Mouse (Mus musculus): ENCODE measurements around the gene Tex46. TPM values are rescaled to one million over a fixed set of nuclear protein-coding genes. Genes with fewer than 3 reads are reported as not detected.

Gene Tex46
- polyA plus RNA-seq, 1 experiment: not detected

DNA sequence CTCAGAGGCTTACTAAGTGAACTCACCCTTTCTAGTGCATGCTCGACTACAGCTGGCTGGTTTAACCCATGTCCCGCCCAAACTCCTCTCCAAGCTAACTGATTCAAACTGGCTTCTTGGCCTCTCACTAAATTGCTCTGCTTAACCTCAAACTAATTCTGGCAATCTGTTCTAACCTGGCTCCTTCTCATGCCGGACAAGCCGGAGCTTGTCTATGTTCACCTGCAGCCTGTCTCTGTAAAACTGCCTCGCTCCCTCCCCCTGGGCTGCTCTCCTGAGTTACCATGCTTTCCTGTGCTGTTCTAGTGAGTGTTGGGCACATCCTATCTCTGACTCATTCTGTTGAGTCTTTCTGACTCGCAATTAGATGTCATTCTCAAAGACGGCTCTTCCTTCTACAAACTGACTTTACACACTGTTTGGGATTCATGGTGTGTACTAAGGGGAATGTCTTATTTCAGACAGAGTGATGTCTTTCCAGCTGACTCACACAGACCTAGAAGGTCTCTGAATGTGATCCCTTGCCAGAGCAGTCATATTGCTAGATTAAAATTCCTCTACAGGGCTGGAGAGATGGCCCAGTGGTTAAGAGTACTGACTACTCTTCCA, 11.9 kb upstream of the Tex46 start:
- peaks cover 60% of the 10 kb centered on the region for H3K4me1 ChIP-seq

DNA sequence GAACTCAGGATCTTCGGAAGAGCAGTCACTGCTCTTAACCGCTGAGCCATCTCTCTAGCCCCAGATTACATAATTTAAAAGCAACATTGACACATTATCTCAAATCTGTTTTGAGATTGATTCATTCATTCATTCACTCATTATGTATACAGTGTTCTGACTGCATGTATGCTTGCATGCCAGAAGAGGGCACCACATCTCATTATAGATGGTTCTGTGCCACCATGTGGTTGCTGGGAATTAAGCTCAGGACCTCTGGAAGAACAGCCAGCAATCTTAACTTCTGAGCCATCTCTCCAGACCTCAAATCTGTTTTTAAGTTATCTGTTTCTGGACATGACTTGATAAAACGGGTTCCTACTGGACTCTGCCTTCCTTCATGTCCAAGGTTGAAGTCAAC, 10.4 kb upstream of the Tex46 start:
- Histone ChIP-seq H3K9me3 (no peaks in the 10 kb centered on the region), H3K27me3 (replicated peaks) (no peaks in the 10 kb centered on the region), H3K4me1 (peaks cover 45% of the 10 kb centered on the region), H3K36me3 (replicated peaks; ENCODE audit: low read length) (peaks cover 13% of the 10 kb centered on the region), H3K4me3 (replicated peaks) (no peak overlapping the region)
- TF ChIP-seq FLI1 (IDR thresholded peaks at IDR 0.05; ENCODE audit: low read length) (no peak), GATA1 (IDR thresholded peaks at IDR 0.05; ENCODE audit: borderline replicate concordance, low read length) (no peak)

More for the DNA sequence above, 11.9 kb upstream of the Tex46 start:
- Histone ChIP-seq H3K27me3 (replicated peaks) (no peaks in the 10 kb centered on the region), H3K9me3 (no peaks in the 10 kb centered on the region), H3K4me3 (replicated peaks) (peak overlapping the region; percentile 65), H3K36me3 (replicated peaks; ENCODE audit: low read length) (peaks cover 13% of the 10 kb centered on the region)
- TF ChIP-seq GATA1 (IDR thresholded peaks at IDR 0.05; ENCODE audit: borderline replicate concordance, low read length) (no peak), FLI1 (IDR thresholded peaks at IDR 0.05; ENCODE audit: low read length) (no peak)

DNA sequence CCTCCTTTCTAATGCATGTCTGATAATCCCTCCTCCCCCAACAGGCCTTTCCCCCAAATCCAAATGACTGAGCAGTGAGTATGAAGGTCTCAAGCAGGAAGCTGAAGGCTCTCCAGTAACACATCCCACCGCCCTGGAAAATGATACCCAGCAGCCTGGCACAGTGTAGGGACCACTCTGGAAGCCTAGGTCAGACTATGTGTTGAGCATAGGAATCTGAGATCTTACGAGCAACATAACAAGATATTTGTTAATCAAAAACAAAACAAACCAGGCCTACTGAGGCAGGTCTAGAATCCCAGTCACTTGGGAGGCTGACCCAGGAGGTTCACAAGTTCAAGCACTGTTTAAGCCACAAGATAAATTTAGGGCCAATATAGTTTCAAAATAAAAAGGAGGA, 9.7 kb upstream of the Tex46 start:
- Histone ChIP-seq H3K4me3 (replicated peaks) (peak overlapping the region; percentile 97), H3K9me3 (no peaks in the 10 kb centered on the region), H3K27me3 (replicated peaks) (no peaks in the 10 kb centered on the region), H3K4me1 (peaks cover 38% of the 10 kb centered on the region), H3K36me3 (replicated peaks; ENCODE audit: low read length) (peaks cover 13% of the 10 kb centered on the region)
- TF ChIP-seq GATA1 (IDR thresholded peaks at IDR 0.05; ENCODE audit: borderline replicate concordance, low read length): no peak
- no peak for TF ChIP-seq FLI1 (IDR thresholded peaks at IDR 0.05; ENCODE audit: low read length)

DNA sequence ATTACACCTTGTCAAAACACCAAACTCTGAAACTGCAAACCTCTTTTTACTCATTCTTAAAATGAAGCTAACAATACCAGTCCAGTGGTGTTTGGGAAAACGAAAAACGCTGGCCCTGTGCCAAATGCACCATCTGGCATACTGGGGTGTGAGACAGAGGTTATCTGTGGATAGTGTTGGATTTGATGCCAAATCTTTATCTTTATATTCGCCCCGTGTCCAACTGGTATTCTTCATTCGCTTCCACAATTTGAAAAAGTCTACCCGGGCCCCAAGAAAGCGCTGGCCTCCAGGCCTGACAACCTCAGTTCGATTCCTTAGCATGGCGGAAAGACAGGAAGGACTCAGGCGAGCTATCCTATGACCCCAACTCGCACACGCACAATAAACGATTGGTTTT, 8.8 kb upstream of the Tex46 start:
- H3K9me3 ChIP-seq: peaks cover under 1% of the 10 kb centered on the region; the same call in 1 of the 2 replicates
- H3K4me3 ChIP-seq (replicated peaks): peak overlapping the region; percentile 97
- no peaks in the 10 kb centered on the region for H3K27me3 ChIP-seq (replicated peaks)
- no peak for TF ChIP-seq GATA1 (IDR thresholded peaks at IDR 0.05; ENCODE audit: borderline replicate concordance, low read length)
- TF ChIP-seq FLI1 (IDR thresholded peaks at IDR 0.05; ENCODE audit: low read length): no peak
- H3K4me1 ChIP-seq: peaks cover 35% of the 10 kb centered on the region
- H3K36me3 ChIP-seq (replicated peaks; ENCODE audit: low read length): peaks cover 11% of the 10 kb centered on the region

DNA sequence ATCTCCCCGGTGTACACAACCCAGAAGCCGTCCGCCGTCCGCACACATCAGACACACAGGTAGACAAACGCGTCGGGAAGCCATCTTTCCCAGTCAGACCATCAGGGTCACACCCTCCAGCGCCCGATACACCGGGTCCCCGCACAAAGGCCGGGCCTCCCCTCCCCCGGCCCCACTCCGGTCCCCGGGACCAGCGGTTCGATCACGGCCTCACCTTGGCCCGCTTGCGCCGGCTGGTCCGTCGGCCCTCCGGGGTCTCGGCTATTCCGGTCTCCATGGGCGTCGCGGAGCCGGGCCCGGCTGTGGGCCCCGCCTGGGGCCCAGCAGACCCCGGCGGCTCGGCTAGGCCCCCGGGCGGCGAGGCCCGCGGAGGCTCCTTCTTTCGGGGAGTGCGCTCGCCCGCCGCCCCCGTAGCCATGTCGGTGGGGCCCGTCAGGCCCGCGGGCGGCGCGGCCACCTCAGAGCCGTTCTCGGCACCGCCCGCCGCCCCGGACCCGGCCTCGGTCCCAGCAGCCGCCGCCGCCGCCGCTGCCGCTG, 8.2 kb upstream of the Tex46 start:
- H3K36me3 ChIP-seq (replicated peaks; ENCODE audit: low read length): peaks cover 11% of the 10 kb centered on the region
- peak overlapping the region; percentile 97 for H3K4me3 ChIP-seq (replicated peaks)
- peaks cover 5% of the 10 kb centered on the region; the same call in 1 of the 2 replicates for H3K9me3 ChIP-seq
- H3K27me3 ChIP-seq (replicated peaks): no peaks in the 10 kb centered on the region
- TF ChIP-seq GATA1 (IDR thresholded peaks at IDR 0.05; ENCODE audit: borderline replicate concordance, low read length) (no peak), FLI1 (IDR thresholded peaks at IDR 0.05; ENCODE audit: low read length) (no peak)
- peaks cover 36% of the 10 kb centered on the region for H3K4me1 ChIP-seq

DNA sequence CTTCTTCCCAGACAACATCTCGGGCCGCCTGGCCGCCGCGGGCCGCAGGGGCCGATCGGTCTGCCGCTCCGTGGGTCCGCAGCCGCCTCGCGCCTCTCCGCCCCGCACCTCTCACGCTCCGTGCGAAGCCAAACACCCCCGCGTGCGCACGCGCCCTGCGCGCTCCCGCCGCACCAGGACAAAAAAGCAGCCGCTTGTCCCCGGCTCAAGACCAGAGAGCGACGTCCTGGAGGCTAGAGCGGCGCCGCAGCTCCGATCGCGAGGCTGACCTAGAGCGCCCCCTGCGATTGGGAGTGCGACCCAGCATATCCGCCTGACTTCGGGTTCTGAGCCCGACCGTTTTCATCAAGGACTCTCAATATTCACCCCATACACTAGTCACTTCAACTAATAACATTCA, 7.7 kb upstream of the Tex46 start, which contains the start of gene Kdm1a:
Gene Kdm1a, minus strand, starts transcription at position 156 of the 400 bp plus-strand sequence.
- Histone ChIP-seq H3K9me3 (peaks cover 5% of the 10 kb centered on the region; the same call in 1 of the 2 replicates), H3K27me3 (replicated peaks) (no peaks in the 10 kb centered on the region), H3K4me3 (replicated peaks) (peak within 1 kb of the TSS; percentile 97), H3K36me3 (replicated peaks; ENCODE audit: low read length) (peaks cover 11% of the 10 kb centered on the region), H3K4me1 (peaks cover 35% of the 10 kb centered on the region)
- TF ChIP-seq GATA1 (IDR thresholded peaks at IDR 0.05; ENCODE audit: borderline replicate concordance, low read length) (no peak), FLI1 (IDR thresholded peaks at IDR 0.05; ENCODE audit: low read length) (no peak)

DNA sequence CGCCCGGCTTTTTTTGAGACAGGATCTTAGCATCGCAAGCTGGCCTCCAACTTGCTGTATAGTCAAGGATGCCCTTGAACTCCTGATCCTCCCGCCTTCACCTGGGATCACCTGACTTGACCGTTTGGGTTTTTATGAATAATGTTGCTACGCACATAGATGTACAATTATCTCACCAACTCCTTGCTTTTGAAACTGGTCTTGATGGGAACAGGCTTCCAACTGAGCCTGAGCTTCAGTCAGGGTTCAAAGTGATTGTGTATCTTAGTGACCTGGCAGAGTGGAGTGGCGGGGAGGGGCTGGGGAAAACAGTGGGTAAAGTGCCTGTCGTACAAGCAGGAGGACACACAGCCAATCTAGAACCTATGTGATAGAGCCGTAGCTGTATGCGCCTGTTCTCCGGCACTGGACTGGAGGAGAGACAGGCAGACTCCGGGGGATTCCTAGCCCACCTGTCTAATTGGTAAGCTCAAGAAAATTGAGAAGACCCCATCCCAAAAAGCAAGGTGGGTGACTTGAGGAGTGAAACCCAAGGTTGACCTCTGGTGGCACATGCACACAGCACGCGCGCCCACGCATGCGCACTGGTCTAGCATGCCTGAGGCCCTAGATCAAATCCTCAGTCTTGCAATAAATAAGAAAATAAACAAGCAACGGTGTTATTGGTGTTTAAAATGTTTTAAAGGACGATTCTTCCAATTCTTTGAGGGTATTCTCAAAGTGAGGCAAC, 4.3 kb upstream of the Tex46 start:
- no peak for TF ChIP-seq FLI1 (IDR thresholded peaks at IDR 0.05; ENCODE audit: low read length)
- no peak for TF ChIP-seq GATA1 (IDR thresholded peaks at IDR 0.05; ENCODE audit: borderline replicate concordance, low read length)
- H3K36me3 ChIP-seq (replicated peaks; ENCODE audit: low read length): no peaks in the 10 kb centered on the region
- H3K27me3 ChIP-seq (replicated peaks): no peaks in the 10 kb centered on the region
- H3K4me1 ChIP-seq: peaks cover 20% of the 10 kb centered on the region
- peaks cover 5% of the 10 kb centered on the region; the same call in 1 of the 2 replicates for H3K9me3 ChIP-seq
- no peak overlapping the region for H3K4me3 ChIP-seq (replicated peaks)

DNA sequence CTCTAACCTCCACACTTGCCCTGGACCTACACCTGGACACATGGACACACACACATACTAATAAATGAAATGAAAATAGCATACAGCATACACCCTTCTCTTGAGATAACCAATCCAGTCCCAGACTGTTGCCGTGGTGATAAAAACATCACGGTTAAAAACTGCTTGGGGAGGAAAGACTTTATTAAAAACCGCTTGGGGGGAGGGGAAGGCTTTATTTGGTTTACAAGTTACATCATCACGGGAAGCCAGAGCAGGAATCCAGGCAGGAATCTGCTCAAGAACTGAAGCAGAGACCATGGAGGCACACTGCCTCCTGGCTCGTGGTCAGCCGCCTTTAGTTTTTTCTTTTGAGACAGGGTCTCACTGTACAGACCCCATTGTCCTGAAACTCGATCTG, 3.4 kb downstream of the Tex46 start:
- TF ChIP-seq FLI1 (IDR thresholded peaks at IDR 0.05; ENCODE audit: low read length) (no peak), GATA1 (IDR thresholded peaks at IDR 0.05; ENCODE audit: borderline replicate concordance, low read length) (no peak)
- H3K4me3 ChIP-seq (replicated peaks): no peak overlapping the region
- H3K9me3 ChIP-seq: peaks cover 7% of the 10 kb centered on the region; the same call in 1 of the 2 replicates
- H3K36me3 ChIP-seq (replicated peaks; ENCODE audit: low read length): no peaks in the 10 kb centered on the region
- H3K27me3 ChIP-seq (replicated peaks): peaks cover 20% of the 10 kb centered on the region
- peaks cover 13% of the 10 kb centered on the region for H3K4me1 ChIP-seq

DNA sequence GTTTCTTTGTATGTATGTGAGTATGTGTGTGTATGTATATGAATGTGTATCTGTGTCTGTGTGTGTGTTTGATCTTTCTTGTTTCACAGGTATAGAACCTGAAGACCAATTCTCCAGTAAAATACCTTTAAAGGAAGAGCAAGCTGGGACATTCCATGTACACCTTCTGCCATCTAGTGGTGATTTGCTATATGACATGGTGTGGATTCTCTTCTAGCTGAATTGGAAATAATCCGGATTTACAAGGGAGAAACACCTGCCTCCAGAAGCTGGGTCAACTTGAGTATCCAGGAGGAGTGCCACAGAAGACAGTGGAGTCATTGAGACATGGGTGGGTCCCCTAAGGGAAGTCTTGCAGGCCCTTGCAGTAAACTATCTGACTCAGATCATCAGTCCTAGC, 11.1 kb downstream of the Tex46 start:
- H3K4me1 ChIP-seq: peaks cover 21% of the 10 kb centered on the region
- H3K27me3 ChIP-seq (replicated peaks): peaks cover 44% of the 10 kb centered on the region
- H3K4me3 ChIP-seq (replicated peaks): no peak overlapping the region
- H3K9me3 ChIP-seq: peaks cover 7% of the 10 kb centered on the region; the same call in 1 of the 2 replicates
- TF ChIP-seq FLI1 (IDR thresholded peaks at IDR 0.05; ENCODE audit: low read length) (no peak), GATA1 (IDR thresholded peaks at IDR 0.05; ENCODE audit: borderline replicate concordance, low read length) (no peak)
- no peaks in the 10 kb centered on the region for H3K36me3 ChIP-seq (replicated peaks; ENCODE audit: low read length)

DNA sequence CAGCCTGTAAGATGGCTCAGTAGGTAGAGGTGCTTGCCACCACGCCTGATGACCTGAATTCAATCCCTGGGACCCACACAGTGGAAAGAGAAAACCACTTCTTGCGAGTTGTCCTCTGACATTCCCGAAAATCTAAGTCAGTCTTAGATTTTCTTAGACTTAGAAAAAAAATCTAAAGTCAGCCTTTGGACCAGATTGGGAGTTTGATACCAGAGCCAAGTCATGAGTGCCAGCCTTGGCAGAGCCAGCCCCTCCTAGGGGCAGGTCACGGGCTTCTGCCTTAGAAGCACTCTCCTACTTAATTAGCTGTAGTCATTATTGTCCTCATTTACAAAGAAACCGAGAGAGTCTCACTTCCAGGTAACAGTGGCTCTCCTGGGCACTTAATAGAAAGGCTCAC, 11.7 kb downstream of the Tex46 start:
- H3K9me3 ChIP-seq: peaks cover 2% of the 10 kb centered on the region; the same call in 1 of the 2 replicates
- no peaks in the 10 kb centered on the region for H3K36me3 ChIP-seq (replicated peaks; ENCODE audit: low read length)
- H3K4me1 ChIP-seq: peaks cover 27% of the 10 kb centered on the region
- H3K27me3 ChIP-seq (replicated peaks): peaks cover 39% of the 10 kb centered on the region
- TF ChIP-seq GATA1 (IDR thresholded peaks at IDR 0.05; ENCODE audit: borderline replicate concordance, low read length) (no peak), FLI1 (IDR thresholded peaks at IDR 0.05; ENCODE audit: low read length) (no peak)
- H3K4me3 ChIP-seq (replicated peaks): no peak overlapping the region

Data from megakaryocyte, embryonic 14.5 days (primary cell).